Mouse (Mus musculus): ENCODE measurements at regions not wholly inside any gene's neighbourhood (a gene's known extent, or its start where the extent isn't known, plus 50 kb on each side); places are given as distances from the start of the nearest gene placed in this dataset.

- TF ChIP-seq CTCF (IDR thresholded peaks at IDR 0.05; ENCODE audit: insufficient read depth, low read depth, low read length) (no peak), POLR2A (IDR thresholded peaks at IDR 0.05; ENCODE audit: insufficient read depth, low read depth, low read length) (no peak)
These were observed 120.4 kb upstream of the 4931429L15Rik start for GRCm38 (mm10) chr9:46440226-46440625.

All from olfactory bulb, adult 2 months (tissue).